Mouse (Mus musculus) left cerebral cortex, postnatal 10 days (tissue): ENCODE measurements around the gene Kcnq1. TPM values are rescaled to one million over a fixed set of nuclear protein-coding genes. Genes with fewer than 3 reads are reported as not detected.

Source experiments
- DNase-seq, 2 experiments: peaks; one replicate each; pipeline ENCODE4 v3.0.0; 2021 to 2022; ENCODE audit warnings: low spot score in 2 of 2, mixed read lengths in 1 of 2; ENCODE audit errors: extremely low spot score in 1 of 2
- intact Hi-C: fragments of 180-260 bp; cut with DNase I; formaldehyde crosslinking; loops from one replicate; pipeline ENCODE4 v1.15.1; 2025
- total RNA-seq, 2 experiments: library from RNA; stranded (reverse); gene quantifications; 2 replicates each; pipeline ENCODE4 v1.2.3; 2021

The Kcnq1 gene
- total RNA-seq, 2 experiments from 2014 or later, result 1.4 to 2.1 TPM

GRCm38 (mm10) chr7:143460874-143461273 lies 354.7 kb downstream of the Kcnq1 start, which contains the start of gene Cdkn1c:
TSS of gene Cdkn1c (minus strand) at chr7:143461050.
- intact Hi-C loops, result loop anchor here (5.0 kb wide), 1 partner anchor 164 kb away; no protein-coding TSS in a partner anchor
- peak; percentile 78 to 94 for DNase-seq

GRCm38 (mm10) chr7:143461294-143461870 lies 355.2 kb downstream of the Kcnq1 start:
- peak in 1 of 2 experiments; percentile 48 for DNase-seq
- intact Hi-C loops, result loop anchor here (5.0 kb wide), 1 partner anchor 164 kb away; no protein-coding TSS in a partner anchor

- DNase-seq, result no peak
- intact Hi-C loops, result loop anchor here (5.0 kb wide), 1 partner anchor 165 kb away; no protein-coding TSS in a partner anchor
Measured at GRCm38 (mm10) chr7:143461920-143462319, 355.8 kb downstream of the Kcnq1 start.

GRCm38 (mm10) chr7:143462516-143462915 lies 356.4 kb downstream of the Kcnq1 start:
- no peak for DNase-seq
- intact Hi-C loops, result loop anchor here (5.0 kb wide), 1 partner anchor 165 kb away; no protein-coding TSS in a partner anchor

- intact Hi-C loops, result loop anchor here (5.0 kb wide), 1 partner anchor 167 kb away; no protein-coding TSS in a partner anchor
Measured at GRCm38 (mm10) chr7:143463865-143464415, 357.8 kb downstream of the Kcnq1 start.

GRCm38 (mm10) chr7:143464811-143465560 lies 358.8 kb downstream of the Kcnq1 start:
- intact Hi-C loops, result loop anchor here (5.0 kb wide), 1 partner anchor 168 kb away; no protein-coding TSS in a partner anchor
- peak in 1 of 2 experiments; percentile 80 for DNase-seq

More at GRCm38 (mm10) chr7:143463865-143464415, 357.8 kb downstream of the Kcnq1 start:
- peak; percentile 49 to 86 for DNase-seq

- intact Hi-C loops, result loop anchor here (1.0 kb wide), 1 partner anchor 312 kb away; no protein-coding TSS in a partner anchor
- DNase-seq, result peak; percentile 70 to 84
Measured at GRCm38 (mm10) chr7:143466099-143466677, 360.0 kb downstream of the Kcnq1 start.

GRCm38 (mm10) chr7:143467714-143468113 lies 361.6 kb downstream of the Kcnq1 start:
- intact Hi-C loops, result no loop called here
- DNase-seq, result no peak

GRCm38 (mm10) chr7:143469946-143470345 lies 363.8 kb downstream of the Kcnq1 start:
- intact Hi-C loops, result loop anchor here (10.0 kb wide), 1 partner anchor 575 kb away; no protein-coding TSS in a partner anchor
- DNase-seq, result peak; percentile 64 to 89

GRCm38 (mm10) chr7:143473347-143474101 lies 367.4 kb downstream of the Kcnq1 start, which contains the start of gene Slc22a18:
TSS of gene Slc22a18 (plus strand) at chr7:143473736.
- intact Hi-C loops, result loop anchor here (10.0 kb wide), 1 partner anchor 579 kb away; no protein-coding TSS in a partner anchor
- peak in 1 of 2 experiments; percentile 63 for DNase-seq

GRCm38 (mm10) chr7:143474811-143475210 lies 368.6 kb downstream of the Kcnq1 start:
- intact Hi-C loops, result loop anchor here (10.0 kb wide), 1 partner anchor 580 kb away; no protein-coding TSS in a partner anchor
- no peak for DNase-seq

- DNase-seq, result no peak
- intact Hi-C loops, result loop anchor here (10.0 kb wide), 1 partner anchor 581 kb away; no protein-coding TSS in a partner anchor
Measured at GRCm38 (mm10) chr7:143475876-143476275, 369.7 kb downstream of the Kcnq1 start.

Other genes with a start within 250 kb of the Kcnq1 start
- 1 to 10 TPM; 1.5 to 1.8 TPM for gene Th, start 175.2 kb upstream of the Kcnq1 start, total RNA-seq
- gene Ascl2, start 137.1 kb upstream of the Kcnq1 start, total RNA-seq, result under 1 TPM; 0.43 to 0.58 TPM
- gene Tspan32, start 101.3 kb upstream of the Kcnq1 start, total RNA-seq, result under 1 TPM; 0.26 to 0.32 TPM
- gene Cd81, start 53.6 kb upstream of the Kcnq1 start, total RNA-seq, result 100 to 1,000 TPM; 344 to 359 TPM
- gene Tssc4, start 37.1 kb upstream of the Kcnq1 start, total RNA-seq, result 10 to 100 TPM; 43.9 to 45.2 TPM
- gene Trpm5, start 11.7 kb upstream of the Kcnq1 start, total RNA-seq, result under 1 TPM; 0.21 to 0.26 TPM